22 mouse cellular contexts compared by ENCODE assay signal in the genomic region with DNA sequence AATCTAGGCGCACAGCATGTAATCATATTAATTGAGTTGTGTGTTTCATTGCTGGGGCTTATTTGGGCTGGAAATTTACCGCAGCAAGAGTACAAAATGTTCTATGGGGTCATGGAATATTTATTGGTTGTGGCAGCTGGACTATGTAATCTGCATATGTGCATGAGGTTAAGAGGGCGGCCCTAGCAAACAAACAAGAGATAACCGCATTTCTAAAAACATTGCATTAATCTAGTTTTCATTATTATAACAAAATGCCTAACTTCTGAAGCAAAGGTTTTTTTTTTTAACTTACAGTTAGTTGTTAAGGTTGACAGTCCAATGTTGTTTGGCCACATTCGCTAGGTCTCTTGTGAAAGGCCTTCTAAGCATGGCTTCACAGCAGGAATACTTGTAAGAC. TPM values are rescaled to one million over a fixed set of nuclear protein-coding genes. Genes with fewer than 3 reads are reported as not detected.
"Had no signal": no experiment of that assay in that cellular context is flagged by ENCODE, and none has a peak within 500 bp of the region (broad histone marks: within the 10 kb centered on the region; RNA-seq: fewer than 3 reads in every experiment).

No protein-coding gene starts in this region.

- H3K4me1 ChIP-seq: liver, embryonic 13.5 days; megakaryocyte, embryonic 14.5 days; midbrain, embryonic 10.5 days; midbrain, embryonic 13.5 days; neural tube, embryonic 13.5 days; stomach, embryonic 15.5 days had no signal

- H3K9ac ChIP-seq: liver, embryonic 13.5 days; lung, embryonic 14.5 days; midbrain, embryonic 13.5 days; neural tube, embryonic 13.5 days; stomach, embryonic 15.5 days had no signal

- ATAC-seq: intestine, embryonic 16.5 days; midbrain, embryonic 13.5 days; midbrain, embryonic 16.5 days had no signal

- H3K27ac ChIP-seq: left cerebral cortex, adult 2 months; liver, embryonic 13.5 days; midbrain, embryonic 10.5 days; midbrain, embryonic 13.5 days; neural tube, embryonic 13.5 days; stomach, embryonic 15.5 days had no signal

- H3K4me3 ChIP-seq: left cerebral cortex, adult 2 months; liver, embryonic 13.5 days; megakaryocyte, embryonic 14.5 days; midbrain, embryonic 10.5 days; midbrain, embryonic 13.5 days; myocyte; neural tube, embryonic 13.5 days; stomach, embryonic 15.5 days had no signal

- H3K4me2 ChIP-seq: liver, embryonic 13.5 days; lung, embryonic 14.5 days; midbrain, embryonic 13.5 days; neural tube, embryonic 13.5 days; stomach, embryonic 15.5 days had no signal

- DNase-seq: layer of hippocampus, postnatal 36 days; liver, embryonic 13.5 days; lung, embryonic 14.5 days; lung, postnatal 10 days; lung, postnatal 36 days; retina, postnatal 1 day; right cerebral cortex, postnatal 25 days; spleen, adult 18-20 months; thymus, postnatal 25 days had no signal

- H3K9me3 ChIP-seq: liver, embryonic 13.5 days; megakaryocyte, embryonic 14.5 days; midbrain, embryonic 10.5 days; midbrain, embryonic 13.5 days; neural tube, embryonic 13.5 days; stomach, embryonic 15.5 days had no signal

- H3K36me3 ChIP-seq: liver, embryonic 13.5 days; midbrain, embryonic 10.5 days; midbrain, embryonic 13.5 days; neural tube, embryonic 13.5 days; stomach, embryonic 15.5 days had no signal

- H3K27me3 ChIP-seq: liver, embryonic 13.5 days; megakaryocyte, embryonic 14.5 days; midbrain, embryonic 13.5 days; neural tube, embryonic 13.5 days; stomach, embryonic 15.5 days had no signal

RNA-seq across cellular contexts. Expression of a gene that starts 55.5 kb away (rescaled TPM):
- total RNA-seq: liver, adult 2 months; monocyte, adult 5-6 weeks; neutrophil, adult 5-6 weeks had no signal
- polyA plus RNA-seq: lung, embryonic 14.5 days; thymus, postnatal 0 days had no signal
